Comparison of ENCODE assay signal across 9 mouse cellular contexts in the genomic region with DNA sequence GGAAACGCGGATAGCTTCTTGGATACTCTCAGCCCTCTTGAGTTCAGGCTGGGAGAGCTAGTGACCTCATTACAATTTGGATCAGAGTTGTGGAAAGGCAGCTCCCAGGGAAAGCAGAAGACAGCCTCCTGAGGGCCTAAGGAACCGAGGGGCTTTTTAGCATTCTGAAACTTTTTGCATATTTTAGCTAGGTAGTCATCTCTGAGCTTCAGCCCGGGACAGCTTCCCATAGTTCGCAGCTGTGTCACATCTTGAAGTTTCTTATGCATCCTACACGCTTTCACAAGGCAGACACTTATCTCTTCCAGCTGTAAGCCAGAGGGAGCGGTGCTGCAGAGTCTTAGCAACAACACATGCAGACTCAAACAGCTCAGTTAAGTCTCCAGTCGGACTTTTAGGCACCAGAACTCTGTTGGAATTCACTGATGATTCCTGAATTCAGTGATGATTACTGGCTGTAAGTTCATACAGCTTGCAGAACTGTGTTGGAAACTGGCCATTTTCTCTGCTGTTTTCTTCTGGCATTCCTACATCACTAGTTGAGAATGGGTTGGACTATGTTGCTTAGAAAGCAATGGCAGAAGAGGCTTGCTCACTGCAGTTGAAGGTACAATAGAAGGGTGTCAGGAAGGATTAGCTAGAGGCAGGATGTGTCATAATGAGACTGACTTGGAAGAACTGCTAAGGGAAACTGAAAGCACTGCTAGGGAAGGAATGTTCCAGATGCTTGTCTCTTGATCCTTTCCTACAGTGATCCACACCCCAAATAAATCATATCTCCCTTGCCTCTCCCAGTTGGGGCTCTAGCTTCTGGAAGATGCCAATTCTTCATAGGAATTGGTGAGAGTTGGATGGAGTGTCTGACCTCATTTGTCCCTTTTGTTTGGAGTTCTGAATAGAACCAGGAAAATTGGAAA.
DNase-seq lines count a peak whose midpoint lies in the region; ATAC-seq and TF ChIP-seq lines count a peak whose summit lies in the region.
"Had no signal": no experiment of that assay in that cellular context is flagged by ENCODE, and none has a peak within 500 bp of the region (broad histone marks: within the 10 kb centered on the region; RNA-seq: fewer than 3 reads in every experiment).

No protein-coding gene starts in this region.

- no peaks in the 10 kb centered on the region for H3K4me1 ChIP-seq in kidney, postnatal 0 days (replicated peaks; ENCODE audit: insufficient read depth, low read length)
- H3K4me1 ChIP-seq in brown adipose tissue, adult 24 weeks (ENCODE audit: control insufficient read depth, insufficient read depth, insufficient read length, low read length): 0 out of 2 replicates have a peak, but pooled peaks cover 2% of the 10 kb centered on the region
- 0 out of 2 replicates have a peak, but pooled peaks cover 2% of the 10 kb centered on the region for H3K4me1 ChIP-seq in heart, embryonic 16.5 days (ENCODE audit: control insufficient read depth, insufficient read depth, low read length)
- H3K4me1 ChIP-seq in forebrain, embryonic 12.5 days: no peaks in the 10 kb centered on the region; the same call in 1 of the 2 replicates
- H3K4me1 ChIP-seq: midbrain, embryonic 12.5 days had no signal

- DNase-seq in kidney, postnatal 0 days (ENCODE audit: low spot score): peak; percentile 42
- DNase-seq in kidney, adult 11 months: no peak
- DNase-seq in lung, postnatal 25 days (ENCODE audit: low spot score): peak; percentile 7
- no peak for DNase-seq in neural tube, embryonic 10.5 days (ENCODE audit: extremely low spot score, low spot score)

- no peaks in the 10 kb centered on the region for H3K36me3 ChIP-seq in kidney, postnatal 0 days (ENCODE audit: insufficient read depth, low read length)
- no peaks in the 10 kb centered on the region for H3K36me3 ChIP-seq in heart, embryonic 16.5 days (ENCODE audit: control insufficient read depth, insufficient read depth)
- no peaks in the 10 kb centered on the region for H3K36me3 ChIP-seq in forebrain, embryonic 12.5 days (replicated peaks)
- H3K36me3 ChIP-seq: midbrain, embryonic 12.5 days had no signal

- 61% methylated on average over 8 of the region's 8 CpGs for WGBS in kidney, postnatal 0 days
- 39% methylated on average over 8 of the region's 8 CpGs for WGBS in heart, embryonic 16.5 days
- WGBS in forebrain, embryonic 12.5 days: 51% methylated on average over 8 of the region's 8 CpGs

- no peak overlapping the region for H3K4me2 ChIP-seq in kidney, postnatal 0 days (ENCODE audit: low read length)
- H3K4me2 ChIP-seq in heart, embryonic 16.5 days (ENCODE audit: low read depth, low read length): no peak overlapping the region
- no peak overlapping the region for H3K4me2 ChIP-seq in forebrain, embryonic 12.5 days
- H3K4me2 ChIP-seq: midbrain, embryonic 12.5 days had no signal

- no peak for TF ChIP-seq CTCF in kidney, postnatal 0 days (IDR thresholded peaks at IDR 0.05; ENCODE audit: low read depth)

- no peak overlapping the region for H3K4me3 ChIP-seq in kidney, postnatal 0 days (replicated peaks; ENCODE audit: low read depth, low read length)
- H3K4me3 ChIP-seq in brown adipose tissue, adult 24 weeks (ENCODE audit: insufficient read depth, low read depth, low read length): no peak overlapping the region
- no peak overlapping the region for H3K4me3 ChIP-seq in heart, embryonic 16.5 days (ENCODE audit: low read length)
- H3K4me3 ChIP-seq in forebrain, embryonic 12.5 days (replicated peaks): no peak overlapping the region
- H3K4me3 ChIP-seq: midbrain, embryonic 12.5 days had no signal

- H3K27me3 ChIP-seq in kidney, postnatal 0 days (ENCODE audit: insufficient read depth, low read length): no peaks in the 10 kb centered on the region
- no peaks in the 10 kb centered on the region for H3K27me3 ChIP-seq in heart, embryonic 16.5 days (ENCODE audit: control insufficient read depth, insufficient read depth, low read length)
- no peaks in the 10 kb centered on the region for H3K27me3 ChIP-seq in forebrain, embryonic 12.5 days
- H3K27me3 ChIP-seq: midbrain, embryonic 12.5 days had no signal

- H3K27ac ChIP-seq in kidney, postnatal 0 days: 0 out of 2 replicates have a peak overlapping the region, but pooled peaks have one; percentile 13
- peak overlapping the region; percentile 65 for H3K27ac ChIP-seq in brown adipose tissue, adult 24 weeks (replicated peaks; ENCODE audit: low read depth, low read length)
- H3K27ac ChIP-seq in heart, embryonic 16.5 days (ENCODE audit: low read length): peak overlapping the region; percentile 33
- H3K27ac ChIP-seq in forebrain, embryonic 12.5 days: no peak overlapping the region
- H3K27ac ChIP-seq: midbrain, embryonic 12.5 days had no signal

- no peak for ATAC-seq in kidney, postnatal 0 days (replicated peaks; ENCODE audit: low FRiP score, low read depth)
- peak; percentile 70 for ATAC-seq in heart, embryonic 16.5 days (replicated peaks; ENCODE audit: extremely low read depth, insufficient read depth, low FRiP score)
- ATAC-seq in megakaryocyte-erythroid progenitor cell, adult 5-6 weeks (replicated peaks; ENCODE audit: low FRiP score, low TSS enrichment, poor library complexity, severe bottlenecking): no peak
- no peak for ATAC-seq in forebrain, embryonic 12.5 days (ENCODE audit: low FRiP score)

- no peaks in the 10 kb centered on the region for H3K9me3 ChIP-seq in kidney, postnatal 0 days (replicated peaks; ENCODE audit: low read length)
- no peaks in the 10 kb centered on the region for H3K9me3 ChIP-seq in heart, embryonic 16.5 days (replicated peaks; ENCODE audit: control insufficient read depth, low read length)
- H3K9me3 ChIP-seq in forebrain, embryonic 12.5 days: no peaks in the 10 kb centered on the region
- H3K9me3 ChIP-seq: midbrain, embryonic 12.5 days had no signal

- no peak overlapping the region for H3K9ac ChIP-seq in kidney, postnatal 0 days (ENCODE audit: low read depth, low read length)
- no peak overlapping the region for H3K9ac ChIP-seq in heart, embryonic 16.5 days (ENCODE audit: low read length)
- H3K9ac ChIP-seq in forebrain, embryonic 12.5 days: no peak overlapping the region
- H3K9ac ChIP-seq: midbrain, embryonic 12.5 days had no signal

Comparison
In these comparisons a context has a peak if more than half of its experiments do, and no peak if none do; other contexts are left out.
1. DNase-seq: peak in kidney, postnatal 0 days (single experiment) and lung, postnatal 25 days (single experiment); none in kidney, adult 11 months (single experiment) and neural tube, embryonic 10.5 days (single experiment).